Mouse (Mus musculus) frontal cortex, postnatal 25 days (tissue): ENCODE results near the gene Pilrb1.

Source experiments
- DNase-seq, 2 experiments: peaks; one replicate each; pipeline ENCODE4 v3.0.0; 2022; ENCODE audit warnings: low spot score in 2 of 2

Pilrb1 gene

DNA sequence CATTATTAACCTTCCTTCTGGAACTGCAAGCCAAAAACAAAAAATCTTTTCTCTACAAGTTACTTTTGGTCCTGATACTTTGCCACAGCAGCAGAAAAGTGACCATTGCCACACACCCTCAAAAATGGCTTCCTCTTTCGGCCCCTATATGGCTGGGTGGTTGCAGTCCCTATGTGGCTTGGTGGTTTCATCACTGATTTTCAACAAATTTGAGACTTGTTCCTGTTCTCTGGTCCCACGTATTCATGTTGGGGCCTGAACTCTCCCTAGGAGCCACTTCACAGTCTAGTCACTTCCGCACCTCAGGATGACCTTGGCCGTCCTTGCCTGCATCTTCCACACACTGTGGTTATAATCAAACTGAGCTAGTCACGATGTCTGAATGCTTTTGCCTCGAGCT lies 29.2 kb downstream of the Pilrb1 start:
- no peak for DNase-seq

DNA sequence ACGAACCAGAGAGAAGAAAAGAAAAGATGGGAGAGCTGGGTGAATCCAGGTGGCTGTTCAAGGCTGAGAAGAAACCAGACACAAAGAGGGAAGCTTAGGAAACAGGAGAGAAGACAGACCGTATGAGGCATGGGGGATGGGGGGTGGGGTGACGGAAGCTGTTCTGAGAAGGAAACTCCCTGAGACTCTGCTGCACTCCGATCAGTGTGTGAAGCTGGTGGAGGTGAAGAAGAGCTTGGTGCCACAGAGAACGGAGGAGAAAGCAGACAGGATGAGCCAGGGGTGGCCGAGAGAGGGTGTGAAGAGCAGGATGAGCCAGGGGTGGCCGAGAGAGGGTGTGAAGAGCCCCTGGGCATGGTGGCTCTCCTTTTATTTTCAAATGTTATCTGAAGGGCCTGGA lies 31.5 kb downstream of the Pilrb1 start:
- DNase-seq: no peak

DNA sequence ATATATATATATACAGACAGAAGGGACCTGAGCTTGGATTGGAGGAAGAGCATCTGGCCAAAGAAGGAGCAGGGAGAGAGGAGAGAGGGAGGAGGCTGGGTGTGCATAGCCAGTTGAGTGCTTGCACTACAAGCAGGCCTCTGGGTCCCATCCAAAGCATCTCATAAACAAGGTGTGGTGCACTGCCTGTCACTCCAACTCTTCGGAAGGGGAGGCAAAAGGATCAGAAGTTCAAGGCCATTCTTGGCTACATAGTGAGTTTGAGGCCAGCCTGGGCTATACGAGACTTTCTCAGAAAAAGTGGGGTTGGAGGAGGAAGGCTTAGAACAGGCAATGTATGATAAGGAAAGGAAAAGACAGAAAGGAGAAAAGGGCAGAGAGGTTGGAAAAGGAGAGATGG lies 31.9 kb downstream of the Pilrb1 start:
- DNase-seq: no peak

DNA sequence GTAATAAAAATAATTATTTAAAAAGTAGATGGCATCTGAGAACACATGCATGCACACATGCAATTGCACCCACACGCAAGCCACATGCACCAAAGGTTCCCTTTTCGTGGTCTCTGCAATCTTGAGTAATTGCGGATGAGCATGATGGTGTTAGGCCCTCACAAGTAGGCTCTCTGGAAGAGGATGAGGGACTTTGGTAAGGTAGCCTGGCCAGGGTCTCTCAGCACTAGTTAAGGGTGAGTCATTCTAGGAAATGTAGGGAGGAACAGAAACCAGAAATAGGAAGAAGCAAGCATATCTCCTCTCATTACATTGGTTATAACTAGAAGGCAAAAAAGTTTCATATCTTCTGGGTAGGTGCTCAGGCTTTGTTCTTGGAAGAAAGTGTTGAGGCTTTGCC lies 32.9 kb downstream of the Pilrb1 start:
- DNase-seq: no peak

DNA sequence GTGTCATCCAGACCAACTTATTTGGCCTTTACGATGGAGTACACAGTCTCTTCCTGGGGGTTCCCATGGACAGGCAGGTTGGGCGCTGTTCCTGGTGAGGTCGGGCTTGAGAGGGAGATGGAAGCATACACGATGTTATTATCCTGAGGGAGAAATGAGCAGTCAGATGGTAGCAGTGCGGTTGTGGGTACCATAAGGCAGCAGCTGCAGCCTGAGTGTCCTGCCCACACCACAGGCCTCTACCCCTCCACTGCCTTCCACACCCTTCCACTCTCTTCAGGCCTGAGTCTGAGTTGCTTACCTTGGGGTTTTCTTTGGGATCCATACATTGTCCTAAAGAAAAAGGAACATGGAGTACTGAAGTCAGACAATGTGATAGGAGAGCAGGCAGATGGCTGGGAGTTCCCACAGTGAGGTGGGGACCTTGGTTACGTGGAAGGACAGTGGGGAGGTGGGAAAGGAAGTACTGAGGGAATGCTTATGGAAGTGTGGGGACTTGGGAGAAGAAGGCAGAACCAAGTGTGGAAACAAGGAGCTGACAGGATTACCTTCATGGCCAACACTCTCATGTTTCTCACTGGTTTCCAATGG lies 34.4 kb downstream of the Pilrb1 start:
- DNase-seq: no peak

DNA sequence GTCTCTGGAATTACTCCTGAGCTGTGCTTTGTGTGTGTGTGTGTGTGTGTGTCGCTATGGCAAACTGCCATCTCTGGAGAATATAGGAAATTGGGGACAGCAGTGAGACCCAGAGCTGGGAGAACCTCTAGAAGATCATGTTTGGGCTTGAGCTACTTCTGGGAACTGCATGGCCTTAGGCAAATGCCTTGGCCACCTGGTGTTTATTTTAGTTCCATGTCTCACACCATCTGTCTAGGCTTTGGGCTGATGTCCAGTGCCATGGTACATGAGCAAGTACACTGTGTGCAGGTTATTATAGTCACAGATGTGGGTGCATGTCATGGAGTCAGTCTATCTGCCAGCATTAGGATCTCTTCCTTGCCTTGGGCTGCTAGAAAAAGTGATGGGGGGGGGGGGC lies 35.3 kb downstream of the Pilrb1 start:
- DNase-seq: no peak

DNA sequence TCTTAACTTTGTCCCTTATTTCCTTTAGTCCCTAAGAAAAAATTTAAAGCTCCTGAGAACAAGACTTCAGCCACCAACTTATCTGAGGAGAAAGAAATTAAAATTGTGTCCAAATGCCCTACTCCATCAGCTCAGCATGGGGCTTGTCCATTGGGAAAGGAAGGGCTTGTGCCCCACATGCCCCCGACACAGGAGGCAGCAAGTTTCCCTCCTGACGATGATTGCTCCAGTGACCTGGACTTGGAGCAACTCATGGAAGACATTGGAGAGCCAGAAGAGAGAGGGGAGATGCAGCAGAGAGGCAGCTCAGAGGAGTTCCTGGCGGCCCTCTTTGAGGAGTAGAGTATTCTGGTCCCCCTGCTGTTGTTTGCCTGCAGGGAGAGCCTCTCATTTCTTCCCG lies 35.8 kb downstream of the Pilrb1 start:
- DNase-seq: no peak

DNA sequence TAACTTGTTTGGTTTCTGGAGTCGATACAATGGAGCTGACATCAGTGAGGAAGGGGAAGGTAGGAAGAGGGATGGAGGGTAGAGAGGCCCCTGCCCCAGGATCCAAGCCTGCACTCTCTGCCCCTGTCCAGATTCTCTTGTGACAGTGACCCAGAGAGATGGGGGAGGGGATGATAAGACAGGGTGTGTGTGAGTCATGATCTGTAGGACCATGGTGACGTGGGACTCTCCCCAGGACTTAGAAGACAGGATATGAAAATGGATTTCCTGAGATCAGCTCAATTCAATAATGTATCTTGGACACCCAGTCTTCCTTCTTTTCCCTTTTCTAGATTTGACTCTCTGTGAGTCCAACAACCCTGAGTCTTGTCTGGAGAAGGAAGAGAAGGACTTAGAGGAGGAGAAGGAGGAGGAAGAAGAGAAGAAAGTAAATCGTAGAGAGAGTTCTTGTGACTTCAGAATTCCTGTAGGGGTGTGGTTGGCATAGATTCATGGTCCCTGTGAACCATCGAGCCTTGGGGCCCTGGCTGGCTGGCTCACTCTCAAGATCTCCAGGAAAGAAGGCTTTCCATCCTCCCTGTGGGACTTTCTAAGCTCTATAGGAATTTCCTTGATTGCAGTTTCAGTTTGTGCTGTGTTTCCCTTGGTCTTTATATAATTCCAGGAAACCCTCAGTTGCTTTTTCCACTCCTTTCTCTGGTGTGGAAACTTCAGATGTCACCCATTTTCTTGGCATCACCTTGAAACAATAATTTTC lies 40.3 kb downstream of the Pilrb1 start:
- DNase-seq: no peak

DNA sequence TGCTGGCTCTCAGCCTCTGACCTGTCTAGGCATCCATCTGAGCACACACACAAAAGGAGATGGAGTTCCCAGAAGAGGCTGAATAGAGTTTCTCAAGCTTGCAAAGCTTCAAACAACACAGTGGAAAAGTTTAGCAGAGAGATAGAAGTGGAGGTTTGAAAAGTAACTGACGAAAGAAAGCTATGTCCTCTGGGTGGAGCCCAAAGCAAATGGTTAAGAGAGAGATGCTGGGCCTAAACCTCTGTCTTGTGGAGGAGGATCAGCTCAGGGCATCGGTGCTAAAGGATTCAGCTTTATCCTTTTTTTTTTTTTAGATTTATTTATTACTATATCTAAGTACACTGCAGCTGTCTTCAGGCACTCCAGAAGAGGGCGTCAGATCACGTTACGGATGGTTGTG lies 49.6 kb downstream of the Pilrb1 start:
- DNase-seq: no peak

DNA sequence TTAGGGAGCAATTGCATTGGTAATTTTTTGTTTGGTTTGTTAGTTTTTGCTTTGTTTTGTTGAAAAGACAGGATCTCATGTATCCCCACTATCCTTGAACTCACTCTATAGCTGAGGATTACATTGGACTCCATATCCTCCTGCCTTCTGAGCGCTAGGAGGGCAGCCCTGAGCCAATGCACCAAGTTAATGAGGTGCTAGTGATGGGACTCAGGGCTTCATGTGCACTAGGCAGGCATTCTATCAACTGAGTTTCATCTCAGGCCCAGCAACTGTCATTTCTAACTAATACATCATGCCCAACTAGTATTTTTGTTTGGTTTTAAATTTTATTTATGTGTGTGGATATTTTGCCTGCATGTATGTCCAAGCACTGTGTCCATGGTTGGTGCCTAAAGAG lies 51.7 kb downstream of the Pilrb1 start:
- no peak for DNase-seq
